Mouse (Mus musculus) limb, embryonic 14.5 days (tissue): ENCODE data around the gene Gse1. TPM values are rescaled to one million over a fixed set of nuclear protein-coding genes. Genes with fewer than 3 reads are reported as not detected.
A peak's percentile ranks its signal among the peaks of the same experiment; 100 is the strongest.

Experiments used
- ATAC-seq: fragments of 200-750 bp; cut with Nextera tagmentation; 2 replicates; pipeline ENCODE4 v1.8.0; 2017; ENCODE audit warnings: low read depth, moderate number of reproducible peaks, moderate TSS enrichment; ENCODE audit not compliant: low FRiP score
- DNase-seq: peaks from one replicate; pipeline ENCODE4 v3.0.0-alpha.2; 2015; ENCODE audit warnings: low spot score
- H3K27ac ChIP-seq: fragments of 300-500 bp; sonication (generic); replicated peaks from 2 replicates; pipeline ENCODE4 v1.5.1; 2014; ENCODE audit warnings: low read depth, mild to moderate bottlenecking, low read length, moderate library complexity, mixed read lengths
- H3K27me3 ChIP-seq: fragments of 300-500 bp; sonication (generic); 2 replicates; pipeline ENCODE4 v1.6.1; 2014; ENCODE audit warnings: low read length, mixed read lengths; ENCODE audit not compliant: control insufficient read depth, insufficient read depth
- H3K36me3 ChIP-seq: fragments of 300-500 bp; sonication (generic); 2 replicates; pipeline ENCODE4 v1.6.1; 2014; ENCODE audit warnings: mild to moderate bottlenecking, low read length, moderate library complexity, mixed read lengths; ENCODE audit not compliant: control insufficient read depth, insufficient read depth
- H3K4me1 ChIP-seq: fragments of 300-500 bp; sonication (generic); 2 replicates; pipeline ENCODE4 v1.6.1; 2014; ENCODE audit warnings: antibody characterized with exemption, low read length, mixed read lengths; ENCODE audit not compliant: control insufficient read depth, insufficient read depth
- H3K4me2 ChIP-seq: fragments of 300-500 bp; sonication (generic); replicated peaks from 2 replicates; pipeline ENCODE4 v1.6.1; 2014; ENCODE audit warnings: low read depth, mild to moderate bottlenecking, low read length, moderate library complexity; ENCODE audit not compliant: severe bottlenecking
- H3K4me3 ChIP-seq: fragments of 300-500 bp; sonication (generic); replicated peaks from 2 replicates; pipeline ENCODE4 v1.5.1; 2014; ENCODE audit warnings: low read length
- H3K9ac ChIP-seq: fragments of 300-500 bp; sonication (generic); 2 replicates; pipeline ENCODE4 v1.6.1; 2014; ENCODE audit warnings: mild to moderate bottlenecking, low read depth, low read length, moderate library complexity; ENCODE audit not compliant: severe bottlenecking
- H3K9me3 ChIP-seq: fragments of 300-500 bp; sonication (generic); 2 replicates; pipeline ENCODE4 v1.6.1; 2016; ENCODE audit warnings: low read length; ENCODE audit not compliant: control insufficient read depth
- POLR2A ChIP-seq: fragments of 200-500 bp; IDR thresholded peaks from 2 replicates; pipeline ENCODE4 v1.8.0; 2012; ENCODE audit warnings: inconsistent platforms, mild to moderate bottlenecking, moderate library complexity, borderline replicate concordance; ENCODE audit not compliant: insufficient read depth, insufficient read length; ENCODE audit errors: extremely low read depth
- WGBS: fragments of 180-500 bp; shearing (Covaris S2); extraction: QIAGEN DNeasy Blood & Tissue Kit; methylation state at CpG from one replicate; pipeline ENCODE4 v1.1.7; 2014; 5-methylcytosine and 5-hydroxymethylcytosine counted together
- polyA plus RNA-seq, 2 experiments: library from polyadenylated mRNA; depleted of rRNA in 1 of 2; stranded (reverse) in 1 of 2; unstranded in 1 of 2; fragments of >200 nt; fragmentation: Nextera tagmentation in 1 of 2; extraction: Ambion mirVana in 1 of 2; gene quantifications; 2 replicates each; pipeline versions ENCODE4 v1.2.1 to v1.2.3; 2012 to 2014

The Gse1 gene
- polyA plus RNA-seq, 2 experiments = 10.3 to 32.6 TPM

- H3K36me3 ChIP-seq = no peaks in the 10 kb centered on the region
- DNase-seq (no peak), ATAC-seq (no peak)
- 75% methylated on average over 9 of the region's 9 CpGs for WGBS
- TF ChIP-seq POLR2A = no peak
- no peaks in the 10 kb centered on the region for H3K27me3 ChIP-seq
- no peak overlapping the region for H3K4me2 ChIP-seq
- H3K9ac ChIP-seq = no peak overlapping the region
- no peak overlapping the region for H3K4me3 ChIP-seq
- peaks cover 64% of the 10 kb centered on the region for H3K4me1 ChIP-seq
- no peaks in the 10 kb centered on the region for H3K9me3 ChIP-seq
- no peak overlapping the region for H3K27ac ChIP-seq
Measured at GRCm38 (mm10) chr8:120419675-120420074, 191.4 kb downstream of the Gse1 start.

- H3K9me3 ChIP-seq = no peaks in the 10 kb centered on the region
Measured at GRCm38 (mm10) chr8:120420226-120420625, 192.0 kb downstream of the Gse1 start.

GRCm38 (mm10) chr8:120421638-120422037, 193.4 kb downstream of the Gse1 start:
- DNase-seq (no peak), ATAC-seq (no peak)
- no peak overlapping the region for H3K4me3 ChIP-seq
- no peak overlapping the region for H3K9ac ChIP-seq
- H3K27me3 ChIP-seq = no peaks in the 10 kb centered on the region
- H3K9me3 ChIP-seq = no peaks in the 10 kb centered on the region
- H3K27ac ChIP-seq = no peak overlapping the region
- WGBS = 14% methylated on average over 9 of the region's 9 CpGs
- H3K4me1 ChIP-seq = peaks cover 69% of the 10 kb centered on the region
- no peaks in the 10 kb centered on the region for H3K36me3 ChIP-seq
- H3K4me2 ChIP-seq = no peak overlapping the region
- TF ChIP-seq POLR2A = no peak

More at GRCm38 (mm10) chr8:120420226-120420625, 192.0 kb downstream of the Gse1 start:
- no peak overlapping the region for H3K4me2 ChIP-seq
- no peak for TF ChIP-seq POLR2A
- H3K4me3 ChIP-seq = no peak overlapping the region
- H3K36me3 ChIP-seq = no peaks in the 10 kb centered on the region
- H3K27me3 ChIP-seq = no peaks in the 10 kb centered on the region
- H3K4me1 ChIP-seq = peaks cover 69% of the 10 kb centered on the region
- DNase-seq = no peak
- no peak for ATAC-seq
- WGBS = 60% methylated on average over 5 of the region's 5 CpGs
- no peak overlapping the region for H3K9ac ChIP-seq
- no peak overlapping the region for H3K27ac ChIP-seq

GRCm38 (mm10) chr8:120422236-120422635, 194.0 kb downstream of the Gse1 start:
- WGBS = 82% methylated on average over 7 of the region's 8 CpGs
- no peak overlapping the region for H3K4me3 ChIP-seq
- no peak overlapping the region for H3K9ac ChIP-seq
- DNase-seq (no peak), ATAC-seq (no peak)
- no peak overlapping the region for H3K27ac ChIP-seq
- H3K9me3 ChIP-seq = no peaks in the 10 kb centered on the region
- no peak overlapping the region for H3K4me2 ChIP-seq
- H3K27me3 ChIP-seq = no peaks in the 10 kb centered on the region
- no peak for TF ChIP-seq POLR2A
- H3K36me3 ChIP-seq = no peaks in the 10 kb centered on the region
- H3K4me1 ChIP-seq = peaks cover 69% of the 10 kb centered on the region

GRCm38 (mm10) chr8:120423576-120423975, 195.3 kb downstream of the Gse1 start:
- no peak for TF ChIP-seq POLR2A
- H3K27ac ChIP-seq = no peak overlapping the region
- H3K4me3 ChIP-seq = no peak overlapping the region
- DNase-seq (no peak), ATAC-seq (no peak)
- no peaks in the 10 kb centered on the region for H3K27me3 ChIP-seq
- peaks cover 60% of the 10 kb centered on the region for H3K4me1 ChIP-seq
- no peak overlapping the region for H3K9ac ChIP-seq
- no peaks in the 10 kb centered on the region for H3K9me3 ChIP-seq
- WGBS = 39% methylated on average over 7 of the region's 7 CpGs
- no peaks in the 10 kb centered on the region for H3K36me3 ChIP-seq
- H3K4me2 ChIP-seq = no peak overlapping the region

GRCm38 (mm10) chr8:120424829-120425198, 196.6 kb downstream of the Gse1 start:
- H3K4me1 ChIP-seq = peaks cover 59% of the 10 kb centered on the region

More at GRCm38 (mm10) chr8:120424829-120425198, 196.6 kb downstream of the Gse1 start:
- DNase-seq = no peak
- H3K36me3 ChIP-seq = no peaks in the 10 kb centered on the region
- no peaks in the 10 kb centered on the region for H3K9me3 ChIP-seq
- peak overlapping the region; percentile 50; the same call in 1 of the 2 replicates for H3K27ac ChIP-seq
- 24% methylated on average over 4 of the region's 4 CpGs for WGBS
- no peak overlapping the region for H3K9ac ChIP-seq
- no peak overlapping the region; the same call in 1 of the 2 replicates for H3K4me2 ChIP-seq
- TF ChIP-seq POLR2A = no peak
- ATAC-seq = no peak
- no peak overlapping the region for H3K4me3 ChIP-seq
- no peaks in the 10 kb centered on the region for H3K27me3 ChIP-seq
